Mouse (Mus musculus) gastrocnemius, postnatal 14 days (tissue): ENCODE results near the gene Ppp1r14b. TPM values are rescaled to one million over a fixed set of nuclear protein-coding genes. Genes with fewer than 3 reads are reported as not detected.

ENCODE experiments used
- DNase-seq: peaks from one replicate; pipeline ENCODE4 v3.0.0; 2021; ENCODE audit warnings: mixed read lengths
- intact Hi-C: fragments of 180-260 bp; cut with DNase I; formaldehyde crosslinking; loops from one replicate; pipeline ENCODE4 v1.15.1; 2025; ENCODE audit warnings: low total_unique reads
- total RNA-seq, 2 experiments: library from RNA; stranded (reverse); gene quantifications; 2 replicates each; pipeline ENCODE4 v1.2.3; 2021

The Ppp1r14b gene
- total RNA-seq, 2 experiments from 2014 or later: 139 to 184 TPM

DNA sequence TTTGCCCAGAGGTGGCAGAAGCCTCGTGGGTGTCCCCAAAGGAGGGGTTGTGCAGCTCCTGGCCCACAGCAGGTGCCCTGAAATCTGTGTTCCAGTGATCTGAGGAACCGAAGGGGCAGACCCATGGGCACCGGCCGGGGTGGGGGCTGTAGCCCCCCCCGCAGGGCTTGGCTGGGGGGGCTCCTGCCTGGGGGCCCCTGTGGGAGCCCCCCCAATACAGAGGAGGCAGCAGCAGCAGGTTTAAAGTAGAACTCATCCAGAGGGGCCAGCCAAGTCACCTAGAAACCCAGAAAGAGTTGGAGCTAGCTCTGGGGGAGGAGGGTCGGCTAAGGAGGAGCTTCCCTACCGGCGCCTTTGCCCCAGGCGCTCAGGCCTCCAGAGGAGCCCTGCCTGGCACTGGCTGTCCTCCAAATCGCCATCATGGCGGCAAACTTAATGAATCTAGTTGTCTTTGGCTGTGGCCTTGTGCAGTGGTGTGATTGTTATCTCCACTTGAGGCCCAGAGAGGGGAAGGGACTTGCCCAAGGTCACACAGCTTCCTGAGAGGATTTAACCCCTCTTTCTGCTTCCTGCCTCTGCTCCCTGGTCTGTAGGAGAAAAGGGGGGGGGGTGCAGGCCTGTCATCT lies 4.2 kb upstream of the Ppp1r14b start:
- intact Hi-C loops: no loop called here
- no peak for DNase-seq

DNA sequence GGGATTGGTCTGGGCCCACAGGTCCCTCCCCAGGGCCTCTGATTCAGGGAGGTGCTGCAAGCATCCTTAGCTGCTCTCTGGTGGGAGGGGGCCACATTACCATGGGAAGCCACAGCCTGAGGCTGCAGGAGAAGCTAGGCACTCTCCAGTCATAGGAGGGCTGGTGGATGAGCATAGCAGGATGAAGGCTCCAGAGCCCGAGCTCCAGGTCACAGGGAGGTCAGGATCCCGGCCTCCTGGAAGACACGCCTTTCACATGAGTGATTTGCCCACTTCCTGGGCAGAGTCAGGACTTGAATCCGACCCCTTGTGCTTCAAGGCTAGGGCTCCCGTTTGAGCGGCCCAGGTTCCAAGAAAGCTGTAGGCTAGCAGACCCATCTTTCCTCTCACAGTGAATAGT lies 3.1 kb upstream of the Ppp1r14b start:
- no peak for DNase-seq
- intact Hi-C loops: no loop called here

- intact Hi-C loops: no loop called here
- DNase-seq: no peak
These were observed 2.4 kb upstream of the Ppp1r14b start for GRCm38 (mm10) chr19:6972247-6972917.

DNA sequence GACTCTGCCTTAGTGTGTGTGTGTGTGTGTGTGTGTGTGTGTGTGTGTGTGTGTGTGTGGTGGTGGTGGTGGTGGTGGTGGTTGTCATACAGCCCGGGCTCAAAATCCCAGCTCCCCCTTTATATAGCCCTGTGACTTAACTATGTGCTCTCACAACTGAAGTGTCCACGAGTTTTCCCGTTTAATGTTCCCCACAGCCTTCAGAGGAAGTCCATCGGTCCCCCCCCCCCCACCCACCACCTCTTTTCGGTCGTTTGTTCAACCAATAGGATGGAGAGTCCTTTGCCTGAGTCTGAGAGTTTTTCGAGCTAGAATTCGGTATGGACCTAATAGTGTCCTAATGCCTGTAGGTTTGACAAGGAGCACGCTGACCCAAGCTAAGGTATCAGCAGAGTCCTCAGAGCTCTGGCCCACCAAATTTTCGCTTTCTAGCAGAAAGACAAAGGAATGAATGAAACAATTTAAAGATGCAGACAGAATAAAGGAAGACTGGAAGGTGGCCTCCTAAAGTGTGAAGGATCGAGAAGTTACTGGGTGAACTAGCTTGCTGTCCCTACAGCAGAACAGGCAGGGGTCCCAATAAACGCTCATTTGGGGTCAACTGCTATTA lies 1.1 kb upstream of the Ppp1r14b start:
- DNase-seq: no peak
- intact Hi-C loops: no loop called here

DNA sequence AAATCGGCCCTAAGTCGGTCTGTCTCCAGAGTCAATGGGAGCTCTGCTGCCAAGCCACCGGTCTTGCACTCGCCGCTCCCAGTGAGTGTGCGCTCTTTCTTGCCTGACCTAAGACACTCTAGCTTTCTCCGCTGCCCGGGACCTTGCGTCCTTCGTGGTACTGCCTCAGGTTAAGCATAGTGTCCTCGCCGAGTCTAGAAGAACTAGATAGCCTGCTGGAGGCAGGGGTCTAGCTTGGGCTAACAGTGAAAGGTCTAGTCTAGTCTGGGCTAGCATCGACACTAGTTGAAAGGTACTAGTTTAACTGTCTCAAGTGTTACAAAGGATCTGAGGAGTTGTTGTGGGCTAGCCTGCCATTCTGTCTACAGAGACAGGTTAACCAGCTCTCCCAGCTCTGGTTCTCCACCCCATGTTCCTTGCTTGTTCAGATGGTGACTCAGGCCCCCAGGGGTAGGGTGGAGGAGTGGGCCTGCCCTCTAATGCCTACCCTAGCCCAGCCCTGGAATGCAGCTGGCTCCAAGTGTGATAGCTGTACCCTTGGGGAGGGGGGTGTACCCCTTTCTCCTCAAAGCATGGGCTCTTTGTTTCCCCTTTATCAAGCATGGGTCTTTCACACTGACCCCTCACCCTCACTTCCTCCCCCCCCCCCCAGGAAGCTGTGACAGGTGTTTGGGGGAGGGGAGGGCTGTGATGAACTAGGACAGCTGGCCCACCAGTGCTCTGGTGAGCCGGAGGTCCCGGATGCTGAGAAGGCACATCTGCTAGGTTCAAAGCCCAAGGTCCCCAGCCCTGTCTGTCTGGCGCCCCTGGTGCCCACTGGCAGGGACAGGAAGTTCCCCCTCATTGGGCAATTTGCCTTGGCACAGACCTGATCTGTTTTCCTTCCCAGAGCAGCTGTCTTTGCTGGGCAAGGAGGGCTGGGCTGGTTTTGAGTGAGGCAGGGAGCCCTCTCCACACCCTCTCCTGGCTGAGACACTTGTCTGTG lies 1.1 kb downstream of the Ppp1r14b start, which contains the start of gene Plcb3:
TSS of gene Plcb3 (minus strand) at position 934 of the 985 bp plus-strand sequence.
- intact Hi-C loops: no loop called here

DNA sequence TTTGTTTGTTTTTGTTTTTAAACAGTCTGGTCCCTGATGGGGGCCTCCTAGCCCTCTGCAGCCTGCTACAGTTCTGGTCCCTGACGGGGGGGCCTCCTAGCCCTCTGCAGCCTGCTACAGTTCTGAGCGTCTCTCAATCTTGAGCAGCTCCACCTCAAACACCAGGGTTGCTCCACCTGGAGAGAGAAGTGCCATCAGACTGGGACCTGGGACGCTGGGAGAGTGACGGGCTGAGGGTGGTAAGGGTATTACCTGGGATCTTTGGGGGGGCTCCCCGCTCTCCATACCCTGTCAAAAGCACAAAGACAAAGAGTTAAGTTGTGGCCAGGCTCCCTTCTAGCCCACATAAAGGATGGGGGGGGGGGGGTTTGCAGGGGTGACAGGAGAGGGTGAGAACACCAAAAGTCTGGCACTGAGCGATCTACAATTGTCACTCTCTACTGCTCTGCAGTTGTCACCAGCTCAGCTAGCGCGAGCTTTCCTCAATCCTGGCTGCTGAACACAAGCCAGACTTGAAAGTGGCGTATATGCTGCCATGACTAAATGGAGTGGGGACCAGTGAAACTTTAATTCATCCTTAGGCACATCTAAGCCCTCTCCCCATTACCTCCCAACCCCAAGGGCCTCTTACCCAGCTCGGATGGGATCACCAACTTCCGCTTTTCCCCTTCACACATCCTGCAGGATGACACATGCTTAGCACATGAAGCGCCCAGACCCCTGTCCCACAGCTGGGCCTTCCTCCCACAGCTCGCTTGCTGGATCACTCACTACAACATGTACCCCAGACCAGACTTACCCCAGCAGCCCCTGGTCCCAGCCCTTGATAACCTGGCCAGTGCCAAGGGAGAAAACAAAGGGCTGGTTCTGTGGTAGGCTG lies 3.2 kb downstream of the Ppp1r14b start:
- intact Hi-C loops: no loop called here
- no peak for DNase-seq

More for the DNA sequence above, 1.1 kb downstream of the Ppp1r14b start, which contains the start of gene Plcb3:
- peak; percentile 86 for DNase-seq

GRCm38 (mm10) chr19:6978639-6978974 lies 3.8 kb downstream of the Ppp1r14b start:
- intact Hi-C loops: no loop called here

DNA sequence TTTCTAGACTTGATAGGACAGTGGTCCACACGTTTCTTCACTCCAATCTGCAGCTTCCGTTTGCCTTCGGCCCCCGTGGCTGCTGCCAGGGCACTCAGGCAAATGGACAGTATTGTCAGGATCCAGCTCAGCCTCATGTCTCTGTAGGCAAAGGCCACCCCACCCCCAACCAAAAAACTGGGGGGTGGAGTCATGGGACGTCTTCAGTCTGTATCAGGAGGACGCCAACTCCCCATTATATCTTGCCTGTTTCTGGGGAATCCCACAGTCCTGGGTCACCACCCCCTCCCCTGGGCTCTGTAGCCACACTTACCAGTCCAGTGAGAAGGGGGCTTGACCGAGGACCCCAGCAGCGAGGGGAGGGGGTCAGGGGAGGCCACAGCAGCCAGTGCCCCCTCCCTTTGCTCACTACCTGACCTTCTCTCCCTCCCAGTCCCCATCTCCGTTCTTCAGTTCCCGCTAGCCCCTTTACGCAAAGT lies 4.3 kb downstream of the Ppp1r14b start:
- intact Hi-C loops: no loop called here
- DNase-seq: no peak

More at GRCm38 (mm10) chr19:6978639-6978974, 3.8 kb downstream of the Ppp1r14b start:
- no peak for DNase-seq

GRCm38 (mm10) chr19:6979486-6980380 lies 5.0 kb downstream of the Ppp1r14b start:
- peak; percentile 100 for DNase-seq
- intact Hi-C loops: no loop called here

GRCm38 (mm10) chr19:6980381-6981093 lies 5.8 kb downstream of the Ppp1r14b start, which contains the start of gene Fkbp2:
Fkbp2 (minus strand) TSS chr19:6980501.
- intact Hi-C loops: no loop called here
- DNase-seq: peak; percentile 99

DNA sequence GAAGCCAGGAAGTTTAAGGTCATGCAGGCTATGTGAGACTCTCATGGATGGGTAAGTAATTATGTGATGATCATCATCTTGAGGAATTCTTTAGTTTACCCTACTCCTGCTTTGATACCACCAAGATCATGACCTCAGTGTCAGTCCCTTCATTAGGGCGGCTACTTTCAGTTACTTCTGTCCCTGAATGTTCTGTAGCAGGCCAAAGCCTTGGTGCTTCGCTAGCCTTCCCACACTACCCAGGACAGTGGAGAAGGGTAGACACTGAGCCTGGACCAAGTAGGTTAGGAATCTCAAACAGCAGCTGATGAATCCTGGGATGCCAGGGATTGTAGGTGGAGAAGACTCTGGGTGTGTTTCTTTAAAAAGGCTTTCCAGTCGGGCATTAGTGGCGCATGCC lies 6.7 kb downstream of the Ppp1r14b start:
- DNase-seq: no peak
- intact Hi-C loops: no loop called here

DNA sequence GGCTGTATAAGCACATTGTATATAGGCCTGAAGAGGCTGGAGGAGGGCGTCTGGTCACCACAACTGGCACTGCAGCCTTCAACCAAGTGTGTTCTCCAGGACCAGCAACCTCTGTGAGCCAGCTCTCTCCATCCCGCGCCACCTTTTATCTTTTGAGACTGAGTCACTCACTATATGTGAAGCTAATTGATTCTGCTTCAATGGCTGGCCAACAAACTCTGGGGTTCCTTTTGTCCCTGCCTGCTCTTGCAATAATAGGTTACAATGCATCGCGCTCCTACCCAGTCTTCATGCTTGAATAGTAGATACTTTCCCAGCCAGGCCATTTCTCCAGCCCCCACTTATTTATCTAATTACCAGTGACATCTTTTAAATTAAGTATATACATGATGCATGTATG lies 8.9 kb downstream of the Ppp1r14b start:
- no peak for DNase-seq
- intact Hi-C loops: no loop called here

- no peak for DNase-seq
- intact Hi-C loops: no loop called here
These were observed 10.5 kb downstream of the Ppp1r14b start for GRCm38 (mm10) chr19:6985300-6985699.

DNA sequence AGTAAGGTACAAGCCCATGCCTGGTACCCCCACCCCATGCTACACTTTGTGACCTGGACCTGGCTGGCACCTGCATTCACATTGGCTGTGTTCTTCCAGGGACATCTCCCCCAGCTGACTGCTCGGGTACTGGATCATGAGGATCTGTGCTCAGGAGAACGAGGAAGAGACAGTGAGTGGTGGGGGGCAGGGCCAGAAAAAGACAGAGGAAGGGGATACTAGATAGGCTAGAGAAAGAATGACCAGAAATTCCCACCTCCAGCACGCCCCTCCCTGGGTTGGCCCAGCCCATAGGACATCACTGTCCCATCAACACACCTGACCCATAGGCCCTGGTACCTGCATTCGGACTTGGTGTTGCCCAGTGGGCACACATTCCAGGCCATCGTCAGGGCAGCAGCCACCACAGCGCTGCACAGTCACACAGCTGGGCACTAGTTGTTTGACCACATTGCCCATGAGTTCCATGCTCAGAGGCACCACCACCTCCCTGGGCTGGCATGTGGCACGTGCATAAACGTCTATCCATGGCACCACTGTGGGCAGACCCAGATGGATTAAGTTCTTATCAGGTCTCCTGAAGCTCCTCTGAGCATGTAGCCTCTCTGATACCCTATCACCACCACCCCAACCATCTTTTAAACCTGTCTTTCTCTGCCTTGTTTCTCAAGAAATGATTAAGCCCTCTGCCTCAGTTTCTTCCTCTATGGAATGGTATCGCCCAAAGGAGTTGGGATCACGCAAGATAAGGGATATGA lies 11.4 kb downstream of the Ppp1r14b start:
- intact Hi-C loops: no loop called here
- DNase-seq: no peak

- intact Hi-C loops: no loop called here
These were observed 12.5 kb downstream of the Ppp1r14b start, which contains the start of gene Vegfb for GRCm38 (mm10) chr19:6987061-6987903. Vegfb (minus strand) TSS chr19:6987651.

More at GRCm38 (mm10) chr19:6987061-6987903, 12.5 kb downstream of the Ppp1r14b start, which contains the start of gene Vegfb:
- peak; percentile 73 for DNase-seq
